Mouse (Mus musculus): ENCODE data around the gene Psmb1. TPM values are rescaled to one million over a fixed set of nuclear protein-coding genes. Genes with fewer than 3 reads are reported as not detected.

The Psmb1 gene
- polyA plus RNA-seq, 2 experiments: 167 to 282 TPM

DNA sequence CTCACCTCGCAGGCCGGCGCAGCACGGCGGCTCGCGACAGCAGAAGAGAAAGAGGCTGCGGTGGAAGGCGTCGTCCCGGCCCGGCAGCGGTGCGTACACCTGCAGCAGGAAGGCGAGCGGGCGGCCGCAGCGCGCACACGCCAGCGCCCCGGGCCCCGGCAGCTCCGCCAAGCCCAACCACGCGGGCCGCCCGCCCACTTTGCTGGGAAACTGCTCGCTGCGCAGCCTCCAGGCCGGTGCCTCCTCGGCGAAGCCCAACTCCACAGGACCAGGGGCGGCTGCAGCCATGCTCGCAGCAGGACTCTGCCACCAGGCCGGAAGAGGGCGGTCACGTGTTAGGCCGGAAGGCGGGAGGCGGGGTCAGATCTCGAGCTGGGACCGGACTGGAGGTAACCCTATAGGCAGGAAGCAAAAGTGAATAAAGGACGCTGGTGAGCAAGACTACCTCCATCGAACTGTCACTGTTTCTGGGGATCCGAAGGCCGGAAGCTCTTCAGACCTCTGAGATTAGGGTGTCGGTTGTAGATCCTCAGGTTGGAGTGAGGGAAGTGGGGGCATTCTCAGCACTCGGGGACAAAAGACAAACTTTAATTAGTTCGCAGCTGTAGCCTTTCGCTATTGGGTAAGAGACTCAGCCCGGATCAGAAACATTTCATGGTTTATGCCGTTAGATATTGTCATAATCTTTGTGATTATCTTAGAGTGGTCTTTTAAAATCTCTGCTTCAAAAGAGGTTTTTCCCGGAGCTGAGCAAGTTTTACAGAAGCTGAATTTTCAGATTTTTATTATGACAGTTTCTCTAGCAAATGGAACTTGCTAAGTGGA lies 27.6 kb upstream of the Psmb1 start, which contains the start of gene Pdcd2:
TSS of gene Pdcd2 (minus strand) at position 316 of the 825 bp plus-strand sequence.
- ATAC-seq (ENCODE audit: low FRiP score, low read depth) (peak; percentile 98), DNase-seq (ENCODE audit: low spot score) (peak; percentile 92)
- no peaks in the 10 kb centered on the region for H3K27me3 ChIP-seq (ENCODE audit: control insufficient read depth, insufficient read depth, low read length)
- TF ChIP-seq POLR2A (IDR thresholded peaks at IDR 0.05; ENCODE audit: borderline replicate concordance, extremely low read depth, insufficient read depth, insufficient read length): peak; percentile 91; the same call in 1 of the 2 replicates
- peaks cover 10% of the 10 kb centered on the region for H3K4me1 ChIP-seq (ENCODE audit: control insufficient read depth, insufficient read depth, low read length)
- peak within 1 kb of the TSS; percentile 65 for H3K4me2 ChIP-seq (replicated peaks; ENCODE audit: low read depth, low read length, severe bottlenecking)
- WGBS: under 1% methylated on average over 52 of the region's 55 CpGs
- H3K4me3 ChIP-seq (replicated peaks; ENCODE audit: low read length): peak within 1 kb of the TSS; percentile 71
- H3K9ac ChIP-seq (ENCODE audit: low read depth, low read length, severe bottlenecking): peak within 1 kb of the TSS; percentile 66
- H3K9me3 ChIP-seq (ENCODE audit: control insufficient read depth, low read length): no peaks in the 10 kb centered on the region
- peaks cover 21% of the 10 kb centered on the region for H3K36me3 ChIP-seq (ENCODE audit: control insufficient read depth, insufficient read depth, low read length)
- H3K27ac ChIP-seq (replicated peaks; ENCODE audit: low read depth, low read length): peak within 1 kb of the TSS; percentile 63

DNA sequence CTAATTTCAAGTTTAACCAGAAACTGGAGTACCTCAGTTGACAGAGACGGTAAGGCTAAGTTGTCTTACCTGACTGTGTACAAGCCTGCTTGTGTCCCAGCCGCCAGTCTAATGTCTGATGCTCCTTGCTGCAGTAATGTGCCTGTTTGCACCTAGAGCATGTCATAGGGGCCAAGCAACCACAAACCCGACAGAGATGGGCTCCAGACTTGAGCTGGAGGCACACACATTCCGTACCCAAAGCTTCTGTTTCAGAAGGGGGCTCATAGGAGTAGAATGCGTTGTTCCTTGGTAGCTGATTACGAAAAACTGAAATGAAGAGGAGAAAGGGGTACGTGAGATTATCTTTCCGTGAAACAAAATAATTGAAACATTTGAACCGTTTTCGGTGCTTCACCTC lies 26.8 kb upstream of the Psmb1 start:
- no peak for ATAC-seq (ENCODE audit: low FRiP score, low read depth)
- Histone ChIP-seq H3K36me3 (ENCODE audit: control insufficient read depth, insufficient read depth, low read length) (peaks cover 29% of the 10 kb centered on the region), H3K9me3 (ENCODE audit: control insufficient read depth, low read length) (no peaks in the 10 kb centered on the region), H3K27me3 (ENCODE audit: control insufficient read depth, insufficient read depth, low read length) (no peaks in the 10 kb centered on the region), H3K9ac (ENCODE audit: low read depth, low read length, severe bottlenecking) (peak overlapping the region; percentile 66), H3K4me1 (ENCODE audit: control insufficient read depth, insufficient read depth, low read length) (peaks cover 10% of the 10 kb centered on the region), H3K4me2 (replicated peaks; ENCODE audit: low read depth, low read length, severe bottlenecking) (peak overlapping the region; percentile 65), H3K4me3 (replicated peaks; ENCODE audit: low read length) (peak overlapping the region; percentile 71), H3K27ac (replicated peaks; ENCODE audit: low read depth, low read length) (no peak overlapping the region)
- no peak for TF ChIP-seq POLR2A (IDR thresholded peaks at IDR 0.05; ENCODE audit: borderline replicate concordance, extremely low read depth, insufficient read depth, insufficient read length)
- WGBS: 9% methylated on average over 10 of the region's 10 CpGs
- no peak for DNase-seq (ENCODE audit: low spot score)

DNA sequence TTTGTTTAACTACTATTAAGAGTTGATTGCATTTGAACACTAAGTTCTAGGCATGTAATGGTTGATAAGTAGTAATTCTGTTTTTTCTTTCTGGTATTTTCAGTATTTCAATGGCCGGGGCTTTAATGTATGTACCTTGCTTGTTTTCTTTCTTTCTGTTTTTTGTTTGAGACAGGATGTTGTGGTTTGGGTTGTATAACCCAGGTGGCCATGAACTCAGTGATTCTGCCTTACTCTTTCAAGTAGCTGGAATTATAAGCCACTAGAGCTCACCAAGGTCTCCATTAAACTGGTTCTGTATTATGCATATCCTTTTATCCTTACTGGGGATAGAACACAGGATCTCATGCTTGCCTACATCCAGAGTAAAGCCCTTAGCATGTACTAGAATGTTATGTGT lies 19.2 kb upstream of the Psmb1 start:
- H3K27ac ChIP-seq (replicated peaks; ENCODE audit: low read depth, low read length): no peak overlapping the region
- no peak overlapping the region for H3K4me2 ChIP-seq (replicated peaks; ENCODE audit: low read depth, low read length, severe bottlenecking)
- no peak for TF ChIP-seq POLR2A (IDR thresholded peaks at IDR 0.05; ENCODE audit: borderline replicate concordance, extremely low read depth, insufficient read depth, insufficient read length)
- no peaks in the 10 kb centered on the region for H3K4me1 ChIP-seq (ENCODE audit: control insufficient read depth, insufficient read depth, low read length)
- 92% methylated on average over 1 of the region's 1 CpGs for WGBS
- H3K36me3 ChIP-seq (ENCODE audit: control insufficient read depth, insufficient read depth, low read length): peaks cover 85% of the 10 kb centered on the region
- no peak overlapping the region for H3K4me3 ChIP-seq (replicated peaks; ENCODE audit: low read length)
- DNase-seq (ENCODE audit: low spot score) (no peak), ATAC-seq (ENCODE audit: low FRiP score, low read depth) (no peak)
- H3K27me3 ChIP-seq (ENCODE audit: control insufficient read depth, insufficient read depth, low read length): no peaks in the 10 kb centered on the region
- H3K9me3 ChIP-seq (ENCODE audit: control insufficient read depth, low read length): no peaks in the 10 kb centered on the region
- H3K9ac ChIP-seq (ENCODE audit: low read depth, low read length, severe bottlenecking): no peak overlapping the region

DNA sequence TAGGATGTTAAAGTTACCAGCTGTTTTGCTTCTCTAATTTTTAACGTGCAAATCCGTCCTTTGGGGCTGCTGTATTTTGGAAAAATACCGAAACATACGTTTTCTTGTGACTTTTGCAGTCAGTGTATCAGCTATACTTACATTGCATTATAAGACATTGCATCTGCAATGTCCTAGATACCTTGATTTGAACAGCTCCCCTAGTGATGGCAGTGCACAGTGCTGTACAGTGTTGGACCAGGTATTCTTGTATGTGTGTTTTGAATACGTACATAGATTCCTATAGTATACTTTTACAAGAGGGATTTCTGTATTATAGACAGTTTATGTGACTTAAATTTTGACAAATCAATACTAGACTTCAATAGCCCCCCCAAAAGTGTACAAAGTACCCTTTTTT lies 18.6 kb upstream of the Psmb1 start:
- Histone ChIP-seq H3K27me3 (ENCODE audit: control insufficient read depth, insufficient read depth, low read length) (no peaks in the 10 kb centered on the region), H3K9me3 (ENCODE audit: control insufficient read depth, low read length) (no peaks in the 10 kb centered on the region), H3K4me2 (replicated peaks; ENCODE audit: low read depth, low read length, severe bottlenecking) (no peak overlapping the region), H3K9ac (ENCODE audit: low read depth, low read length, severe bottlenecking) (no peak overlapping the region), H3K27ac (replicated peaks; ENCODE audit: low read depth, low read length) (no peak overlapping the region), H3K4me1 (ENCODE audit: control insufficient read depth, insufficient read depth, low read length) (no peaks in the 10 kb centered on the region), H3K4me3 (replicated peaks; ENCODE audit: low read length) (no peak overlapping the region), H3K36me3 (ENCODE audit: control insufficient read depth, insufficient read depth, low read length) (peaks cover 87% of the 10 kb centered on the region)
- ATAC-seq (ENCODE audit: low FRiP score, low read depth) (no peak), DNase-seq (ENCODE audit: low spot score) (no peak)
- 91% methylated on average over 5 of the region's 5 CpGs for WGBS
- no peak for TF ChIP-seq POLR2A (IDR thresholded peaks at IDR 0.05; ENCODE audit: borderline replicate concordance, extremely low read depth, insufficient read depth, insufficient read length)

DNA sequence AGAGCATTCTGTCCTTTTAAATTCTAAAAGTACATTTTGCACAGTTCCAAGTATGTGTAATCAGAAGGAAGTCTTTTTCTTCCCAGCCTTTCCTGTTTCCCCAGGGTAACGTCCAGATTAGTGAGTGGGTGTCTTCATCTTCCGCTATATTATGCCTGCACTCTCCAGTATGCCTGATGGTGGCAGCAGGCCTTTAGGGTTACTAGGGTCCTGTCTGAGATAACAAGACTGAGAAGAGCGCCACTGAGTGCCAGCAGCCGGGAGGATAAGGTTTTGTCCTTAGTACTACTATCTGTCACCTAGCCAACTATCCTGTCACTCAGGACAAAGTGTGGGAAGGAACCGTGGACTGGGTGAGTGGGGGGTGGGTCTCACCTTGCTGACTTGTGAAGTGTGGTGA lies 18.2 kb upstream of the Psmb1 start:
- WGBS: 75% methylated on average over 5 of the region's 5 CpGs
- Histone ChIP-seq H3K4me2 (replicated peaks; ENCODE audit: low read depth, low read length, severe bottlenecking) (no peak overlapping the region), H3K36me3 (ENCODE audit: control insufficient read depth, insufficient read depth, low read length) (peaks cover 91% of the 10 kb centered on the region), H3K27ac (replicated peaks; ENCODE audit: low read depth, low read length) (no peak overlapping the region), H3K9ac (ENCODE audit: low read depth, low read length, severe bottlenecking) (no peak overlapping the region), H3K4me1 (ENCODE audit: control insufficient read depth, insufficient read depth, low read length) (no peaks in the 10 kb centered on the region), H3K27me3 (ENCODE audit: control insufficient read depth, insufficient read depth, low read length) (no peaks in the 10 kb centered on the region), H3K4me3 (replicated peaks; ENCODE audit: low read length) (no peak overlapping the region), H3K9me3 (ENCODE audit: control insufficient read depth, low read length) (no peaks in the 10 kb centered on the region)
- no peak for ATAC-seq (ENCODE audit: low FRiP score, low read depth)
- DNase-seq (ENCODE audit: low spot score): no peak
- TF ChIP-seq POLR2A (IDR thresholded peaks at IDR 0.05; ENCODE audit: borderline replicate concordance, extremely low read depth, insufficient read depth, insufficient read length): no peak
